Mouse (Mus musculus): ENCODE measurements around the gene Rab7b.

Gene Rab7b

GRCm38 (mm10) chr1:131688475-131688874, at the start of gene Rab7b:
TSS of gene Rab7b (plus strand) at chr1:131688695.
- in situ Hi-C loops (cut with MboI): no loop called here

- in situ Hi-C loops (cut with MboI): no loop called here
Observed at GRCm38 (mm10) chr1:131640062-131640461, 48.4 kb upstream of the Rab7b start.

GRCm38 (mm10) chr1:131641565-131641964, 46.9 kb upstream of the Rab7b start:
- in situ Hi-C loops (cut with MboI): no loop called here

GRCm38 (mm10) chr1:131642251-131642650, 46.2 kb upstream of the Rab7b start:
- in situ Hi-C loops (cut with MboI): no loop called here

- in situ Hi-C loops (cut with MboI): no loop called here
Observed at GRCm38 (mm10) chr1:131652670-131653443, 35.6 kb upstream of the Rab7b start.

- in situ Hi-C loops (cut with MboI): loop anchor here (5.0 kb wide), 1 partner anchor 52 kb away; no protein-coding TSS in a partner anchor
Observed at GRCm38 (mm10) chr1:131655601-131656000, 32.9 kb upstream of the Rab7b start.

GRCm38 (mm10) chr1:131657945-131658354, 30.5 kb upstream of the Rab7b start:
- in situ Hi-C loops (cut with MboI): loop anchor here (5.0 kb wide), 1 partner anchor 49 kb away; no protein-coding TSS in a partner anchor

- in situ Hi-C loops (cut with MboI): loop anchor here (5.0 kb wide), 1 partner anchor 48 kb away; no protein-coding TSS in a partner anchor
Observed at GRCm38 (mm10) chr1:131659512-131660085, 28.9 kb upstream of the Rab7b start.

- in situ Hi-C loops (cut with MboI): no loop called here
Observed at GRCm38 (mm10) chr1:131660266-131660665, 28.2 kb upstream of the Rab7b start.

GRCm38 (mm10) chr1:131660716-131661472, 27.6 kb upstream of the Rab7b start:
- in situ Hi-C loops (cut with MboI): no loop called here

- in situ Hi-C loops (cut with MboI): no loop called here
Observed at GRCm38 (mm10) chr1:131661749-131662148, 26.7 kb upstream of the Rab7b start.

GRCm38 (mm10) chr1:131663286-131663995, 25.1 kb upstream of the Rab7b start:
- in situ Hi-C loops (cut with MboI): no loop called here

- in situ Hi-C loops (cut with MboI): no loop called here
Observed at GRCm38 (mm10) chr1:131664136-131664535, 24.4 kb upstream of the Rab7b start.

GRCm38 (mm10) chr1:131665886-131666285, 22.6 kb upstream of the Rab7b start:
- in situ Hi-C loops (cut with MboI): no loop called here

GRCm38 (mm10) chr1:131671113-131671512, 17.4 kb upstream of the Rab7b start:
- in situ Hi-C loops (cut with MboI): no loop called here

- in situ Hi-C loops (cut with MboI): no loop called here
Observed at GRCm38 (mm10) chr1:131672361-131672760, 16.1 kb upstream of the Rab7b start.

GRCm38 (mm10) chr1:131679644-131680043, 8.9 kb upstream of the Rab7b start:
- in situ Hi-C loops (cut with MboI): no loop called here

- in situ Hi-C loops (cut with MboI): no loop called here
Observed at GRCm38 (mm10) chr1:131687739-131688138, 756 bp upstream of the Rab7b start.

GRCm38 (mm10) chr1:131689016-131689415, 521 bp downstream of the Rab7b start:
- in situ Hi-C loops (cut with MboI): no loop called here

GRCm38 (mm10) chr1:131689899-131690298, 1.4 kb downstream of the Rab7b start:
- in situ Hi-C loops (cut with MboI): no loop called here

- in situ Hi-C loops (cut with MboI): no loop called here
Observed at GRCm38 (mm10) chr1:131690435-131690834, 1.9 kb downstream of the Rab7b start.

- in situ Hi-C loops (cut with MboI): no loop called here
Observed at GRCm38 (mm10) chr1:131691356-131691755, 2.9 kb downstream of the Rab7b start.
